Mouse (Mus musculus): ENCODE results near the gene Apaf1.

DNA sequence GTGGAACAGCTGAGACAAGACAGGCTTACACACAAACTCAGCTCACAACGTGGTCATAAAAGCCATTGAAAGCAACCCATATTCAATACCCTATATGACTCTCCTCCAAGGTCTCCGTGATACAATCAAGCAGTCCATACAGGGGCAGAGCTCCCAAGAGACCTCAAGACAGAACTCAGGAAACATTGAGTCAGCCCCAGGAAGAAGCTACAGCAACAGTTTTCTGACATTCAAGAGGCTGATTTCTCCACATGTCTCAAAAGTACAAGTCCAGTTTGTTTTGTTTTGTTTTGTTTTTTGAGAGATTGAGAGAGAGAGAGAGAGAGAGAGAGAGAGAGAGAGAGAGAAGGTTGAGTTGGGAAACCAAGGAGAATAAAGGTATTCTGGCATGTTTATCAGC is 108.5 kb downstream of the Apaf1 start:
- TF ChIP-seq CTCF (conservative IDR thresholded peaks at IDR 0.05 in 1 of 2, IDR thresholded peaks at IDR 0.05 in 1 of 2; ENCODE audit: low read depth in 2 of 2, low read length in 2 of 2) (no peak), EP300 (IDR thresholded peaks at IDR 0.05; ENCODE audit: low read length) (peak; percentile 84), RCOR1 (conservative IDR thresholded peaks at IDR 0.05; ENCODE audit: low read depth, low read length) (no peak)
